Mouse (Mus musculus) embryonic facial prominence, embryonic 11.5 days (tissue): ENCODE measurements around the gene Slc31a2. TPM values are rescaled to one million over a fixed set of nuclear protein-coding genes. Genes with fewer than 3 reads are reported as not detected.

ENCODE experiments used
- ATAC-seq: fragments of 200-750 bp; cut with Nextera tagmentation; replicated peaks from 2 replicates; pipeline ENCODE4 v1.8.0; 2017; ENCODE audit warnings: low read depth; ENCODE audit not compliant: insufficient number of reproducible peaks, low FRiP score, low TSS enrichment
- DNase-seq: peaks from one replicate; pipeline ENCODE4 v3.0.0-alpha.2; 2015; ENCODE audit warnings: low spot score
- H3K27ac ChIP-seq: fragments of 300-500 bp; sonication (generic); replicated peaks from 2 replicates; pipeline ENCODE4 v1.5.1; 2014; ENCODE audit warnings: mild to moderate bottlenecking, low read depth, low read length, control low read depth
- H3K27me3 ChIP-seq: fragments of 300-500 bp; sonication (generic); 2 replicates; pipeline ENCODE4 v1.6.1; 2014; ENCODE audit warnings: mild to moderate bottlenecking, low read length, moderate library complexity, mixed read lengths; ENCODE audit not compliant: control insufficient read depth, insufficient read depth
- H3K36me3 ChIP-seq: fragments of 300-500 bp; sonication (generic); replicated peaks from 2 replicates; pipeline ENCODE4 v1.6.1; 2014; ENCODE audit warnings: low read depth, mild to moderate bottlenecking, low read length, moderate library complexity, mixed read lengths; ENCODE audit not compliant: control insufficient read depth, insufficient read depth
- H3K4me1 ChIP-seq: fragments of 300-500 bp; sonication (generic); 2 replicates; pipeline ENCODE4 v1.6.1; 2014; ENCODE audit warnings: low read length, mixed read lengths; ENCODE audit not compliant: control insufficient read depth, insufficient read depth
- H3K4me2 ChIP-seq: fragments of 300-500 bp; sonication (generic); 2 replicates; pipeline ENCODE4 v1.6.1; 2014; ENCODE audit warnings: low read depth, mild to moderate bottlenecking, control low read depth, low read length, moderate library complexity
- H3K4me3 ChIP-seq: fragments of 300-500 bp; sonication (generic); 2 replicates; pipeline ENCODE4 v1.5.1; 2014; ENCODE audit warnings: low read depth, low read length, control low read depth
- H3K9ac ChIP-seq: fragments of 300-500 bp; sonication (generic); replicated peaks from 2 replicates; pipeline ENCODE4 v1.6.1; 2014; ENCODE audit warnings: mild to moderate bottlenecking, control low read depth, low read length
- H3K9me3 ChIP-seq: fragments of 300-500 bp; sonication (generic); replicated peaks from 2 replicates; pipeline ENCODE4 v1.6.1; 2016; ENCODE audit warnings: mild to moderate bottlenecking, low read length, inconsistent platforms, mixed read lengths; ENCODE audit not compliant: control insufficient read depth
- WGBS: fragments of 180-500 bp; shearing (Covaris S2); extraction: QIAGEN DNeasy Blood & Tissue Kit; methylation state at CpG from one replicate; pipeline ENCODE4 v1.1.7; 2014; 5-methylcytosine and 5-hydroxymethylcytosine counted together
- polyA plus RNA-seq: library from polyadenylated mRNA; unstranded; fragments of >200 nt; fragmentation: Nextera tagmentation; extraction: Ambion mirVana; gene quantifications from 2 replicates; pipeline ENCODE4 v1.2.1, GENCODE M21; 2014

Slc31a2 gene
- polyA plus RNA-seq, 1 experiment from 2014 or later = 7.9 TPM

- Histone ChIP-seq H3K9ac (no peak overlapping the region), H3K27ac (no peak overlapping the region), H3K4me1 (no peaks in the 10 kb centered on the region), H3K36me3 (no peaks in the 10 kb centered on the region), H3K27me3 (no peaks in the 10 kb centered on the region), H3K4me2 (no peak overlapping the region), H3K9me3 (no peaks in the 10 kb centered on the region), H3K4me3 (peak overlapping the region; percentile 80; the same call in 1 of the 2 replicates)
- DNase-seq (no peak), ATAC-seq (no peak)
- WGBS = 68% methylated on average over 8 of the region's 8 CpGs
Measured at GRCm38 (mm10) chr4:62285576-62285975, 23.2 kb downstream of the Slc31a2 start.

DNA sequence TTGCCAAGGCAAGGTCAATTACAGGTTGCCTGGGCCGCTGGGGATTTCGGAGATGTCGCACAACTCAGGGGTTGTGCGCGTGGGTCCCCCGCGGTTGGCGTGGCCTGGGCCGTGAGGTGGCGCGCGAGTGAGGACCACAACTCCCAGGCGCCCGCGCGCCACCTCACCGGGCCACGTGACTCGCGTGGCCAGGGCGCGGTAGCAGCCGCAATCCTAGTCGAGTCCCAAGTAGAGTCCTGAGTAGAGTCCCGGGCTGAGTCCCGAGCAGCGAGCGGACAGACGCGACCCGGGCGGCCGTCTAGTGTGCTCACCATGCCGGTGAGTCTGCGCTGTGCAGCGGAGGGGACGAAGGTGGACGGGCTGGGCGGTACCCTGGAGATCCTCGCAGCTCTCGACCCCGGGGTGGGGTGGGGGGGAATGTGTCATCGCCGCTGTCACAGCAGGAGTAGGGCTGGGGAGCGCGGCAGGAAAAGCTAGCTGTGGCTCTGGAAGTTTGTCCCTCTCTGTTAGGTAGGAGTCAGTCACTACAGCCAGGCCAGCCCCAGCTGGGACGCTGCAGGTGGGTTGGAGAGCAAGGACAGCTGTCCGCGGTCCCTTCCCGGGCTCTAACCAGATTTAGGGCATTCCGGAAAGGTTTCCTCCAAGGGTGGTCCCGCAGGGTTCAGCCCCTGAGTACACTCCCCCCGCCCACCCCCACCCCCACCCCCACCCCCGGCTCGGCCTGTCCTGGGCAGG is 24.1 kb downstream of the Slc31a2 start:
- peak; percentile 94 for ATAC-seq
- Histone ChIP-seq H3K36me3 (no peaks in the 10 kb centered on the region), H3K9me3 (no peaks in the 10 kb centered on the region), H3K4me2 (peak overlapping the region; percentile 81), H3K27me3 (no peaks in the 10 kb centered on the region), H3K9ac (peak overlapping the region; percentile 67), H3K4me3 (peak overlapping the region; percentile 80), H3K27ac (no peak overlapping the region; the same call in 1 of the 2 replicates), H3K4me1 (no peaks in the 10 kb centered on the region)
- peak; percentile 87 for DNase-seq
- WGBS = 0% methylated on average over 49 of the region's 55 CpGs

- peak overlapping the region; percentile 80 for H3K4me3 ChIP-seq
- ATAC-seq = no peak
- no peaks in the 10 kb centered on the region for H3K27me3 ChIP-seq
- H3K9ac ChIP-seq = peak overlapping the region; percentile 67
- H3K27ac ChIP-seq = no peak overlapping the region
- DNase-seq = no peak
- 15% methylated on average over 12 of the region's 12 CpGs for WGBS
- no peaks in the 10 kb centered on the region for H3K36me3 ChIP-seq
- H3K9me3 ChIP-seq = no peaks in the 10 kb centered on the region
- no peaks in the 10 kb centered on the region for H3K4me1 ChIP-seq
- H3K4me2 ChIP-seq = peak overlapping the region; percentile 81
Measured at GRCm38 (mm10) chr4:62286992-62287900, 24.9 kb downstream of the Slc31a2 start.

DNA sequence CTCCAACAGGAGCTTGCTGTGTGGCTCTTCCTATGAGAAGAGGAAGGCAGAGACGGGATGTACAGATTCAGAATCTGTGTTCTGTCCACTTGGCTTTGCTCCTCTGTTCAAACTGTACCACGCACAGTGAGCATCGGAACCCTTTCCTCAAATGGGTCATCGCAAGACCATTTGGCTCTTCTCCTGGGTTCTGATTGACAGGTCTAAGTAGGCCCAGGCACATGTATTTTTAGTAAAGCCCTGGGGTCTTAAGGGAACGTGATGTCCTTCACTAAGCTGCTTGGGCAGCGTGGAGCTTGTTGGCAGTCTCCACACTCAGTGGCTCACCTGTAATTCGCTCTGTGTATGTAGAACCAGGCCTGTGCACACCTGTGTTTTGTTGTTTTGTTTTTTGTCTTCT is 26.9 kb downstream of the Slc31a2 start:
- DNase-seq (no peak), ATAC-seq (no peak)
- H3K9me3 ChIP-seq = no peaks in the 10 kb centered on the region
- no peaks in the 10 kb centered on the region for H3K27me3 ChIP-seq
- no peak overlapping the region for H3K4me3 ChIP-seq
- H3K27ac ChIP-seq = no peak overlapping the region
- no peak overlapping the region for H3K4me2 ChIP-seq
- H3K36me3 ChIP-seq = no peaks in the 10 kb centered on the region
- H3K9ac ChIP-seq = no peak overlapping the region
- 85% methylated on average over 7 of the region's 7 CpGs for WGBS
- no peaks in the 10 kb centered on the region for H3K4me1 ChIP-seq

DNA sequence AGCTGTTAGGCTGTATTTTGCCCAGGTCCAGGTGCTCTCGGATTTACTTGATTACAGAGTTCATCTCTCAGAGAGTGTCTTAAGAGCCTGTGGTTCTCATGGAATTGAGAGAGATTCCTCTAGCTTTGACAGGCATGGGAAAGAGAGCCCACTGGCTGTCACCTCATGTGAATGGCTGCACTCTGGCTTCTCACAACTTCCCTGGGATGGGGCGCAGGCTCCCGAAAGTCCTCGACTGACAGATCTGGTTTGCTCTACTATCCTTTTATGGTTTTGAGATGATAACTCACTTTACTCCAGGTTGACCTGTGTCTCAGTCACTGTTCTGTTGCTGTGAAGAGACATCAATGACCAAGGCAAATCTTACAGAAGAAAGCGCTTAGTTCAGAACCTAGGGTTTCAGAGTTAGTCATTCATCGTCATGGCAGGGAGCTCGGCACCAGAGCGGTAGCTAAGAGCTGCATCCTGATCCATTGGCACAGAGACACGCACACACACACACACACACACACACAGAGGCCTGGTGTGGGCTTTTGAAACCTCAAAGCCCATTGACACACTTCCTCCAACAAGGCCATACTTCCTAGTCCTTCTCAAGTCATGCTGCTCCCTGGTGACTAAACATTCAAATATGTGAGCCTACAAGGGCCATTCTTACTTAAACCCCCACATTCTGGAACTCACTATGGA is 28.6 kb downstream of the Slc31a2 start:
- 89% methylated on average over 9 of the region's 9 CpGs for WGBS
- ATAC-seq (no peak), DNase-seq (no peak)
- Histone ChIP-seq H3K27me3 (no peaks in the 10 kb centered on the region), H3K4me2 (no peak overlapping the region), H3K27ac (no peak overlapping the region), H3K36me3 (no peaks in the 10 kb centered on the region), H3K9me3 (no peaks in the 10 kb centered on the region), H3K4me3 (no peak overlapping the region), H3K4me1 (no peaks in the 10 kb centered on the region), H3K9ac (no peak overlapping the region)

DNA sequence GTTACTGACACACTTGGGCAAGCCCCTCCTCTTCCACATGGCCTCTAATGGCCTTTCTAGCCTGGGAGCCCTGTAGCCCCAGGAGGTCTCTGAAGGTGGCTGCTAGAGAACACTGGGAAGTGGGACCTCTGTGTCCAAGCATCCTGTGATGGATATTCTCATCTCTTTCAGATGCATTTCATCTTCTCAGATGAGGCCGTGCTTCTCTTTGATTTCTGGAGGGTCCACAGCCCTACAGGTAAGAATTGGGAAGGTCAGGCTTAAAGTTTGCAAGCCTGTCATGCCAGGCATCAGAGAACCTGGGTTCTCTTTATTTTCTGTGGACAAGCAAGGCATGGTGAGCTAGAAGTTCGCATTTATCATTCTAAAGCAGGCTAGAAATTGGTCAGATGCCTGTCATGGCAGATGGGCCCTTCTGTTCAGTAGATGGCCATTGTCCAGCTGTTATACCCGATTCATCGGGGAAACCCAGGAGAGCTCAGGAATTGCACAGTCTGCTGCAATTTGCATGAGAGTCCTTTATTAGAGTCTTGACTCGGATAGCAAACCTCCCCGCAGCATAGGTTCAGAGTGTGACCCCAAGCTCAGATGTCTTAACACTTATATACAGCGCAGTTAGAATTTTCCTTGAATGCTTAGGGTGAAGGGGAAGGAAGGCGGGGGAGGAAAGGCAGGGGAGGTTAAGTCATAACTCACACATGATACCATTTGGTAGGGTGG is 30.3 kb downstream of the Slc31a2 start:
- Histone ChIP-seq H3K36me3 (no peaks in the 10 kb centered on the region), H3K4me1 (no peaks in the 10 kb centered on the region), H3K27ac (no peak overlapping the region), H3K9ac (no peak overlapping the region), H3K4me3 (no peak overlapping the region), H3K27me3 (no peaks in the 10 kb centered on the region), H3K9me3 (no peaks in the 10 kb centered on the region), H3K4me2 (no peak overlapping the region)
- DNase-seq (no peak), ATAC-seq (no peak)
- 81% methylated on average over 8 of the region's 8 CpGs for WGBS

GRCm38 (mm10) chr4:62293219-62293861 is 31.0 kb downstream of the Slc31a2 start:
- Histone ChIP-seq H3K27ac (no peak overlapping the region), H3K4me3 (no peak overlapping the region), H3K4me1 (no peaks in the 10 kb centered on the region), H3K9me3 (no peaks in the 10 kb centered on the region), H3K27me3 (no peaks in the 10 kb centered on the region), H3K9ac (no peak overlapping the region), H3K36me3 (no peaks in the 10 kb centered on the region), H3K4me2 (no peak overlapping the region)
- ATAC-seq (no peak), DNase-seq (no peak)
- WGBS = 71% methylated on average over 10 of the region's 10 CpGs
